Mouse (Mus musculus) liver, adult (tissue): Measurements from ENCODE around the gene Sos2.

Source experiments
- GATA4 ChIP-seq: IDR thresholded peaks from 2 replicates; pipeline ENCODE4 v1.6.1; 2014; ENCODE audit warnings: mild to moderate bottlenecking, low read length; ENCODE audit not compliant: insufficient replicate concordance

Sos2 gene

GRCm38 (mm10) chr12:69593130-69593529 is 88.5 kb downstream of the Sos2 start:
- TF ChIP-seq GATA4: no peak

GRCm38 (mm10) chr12:69583270-69583629 is 98.4 kb downstream of the Sos2 start:
- TF ChIP-seq GATA4: no peak

GRCm38 (mm10) chr12:69582613-69583269 is 98.9 kb downstream of the Sos2 start, which contains the start of gene Vcpkmt:
TSS of gene Vcpkmt (minus strand) at chr12:69583028.
- TF ChIP-seq GATA4: no peak; the same call in 1 of the 2 replicates

- no peak for TF ChIP-seq GATA4
Observed at GRCm38 (mm10) chr12:69582216-69582612, 99.4 kb downstream of the Sos2 start.

- TF ChIP-seq GATA4: no peak
Observed at GRCm38 (mm10) chr12:69579623-69580022, 102.0 kb downstream of the Sos2 start.

GRCm38 (mm10) chr12:69576120-69576627 is 105.5 kb downstream of the Sos2 start:
- TF ChIP-seq GATA4: no peak

- TF ChIP-seq GATA4: no peak
Observed at GRCm38 (mm10) chr12:69573916-69574881, 107.5 kb downstream of the Sos2 start.

- TF ChIP-seq GATA4: no peak
Observed at GRCm38 (mm10) chr12:69573271-69573670, 108.4 kb downstream of the Sos2 start.

- no peak for TF ChIP-seq GATA4
Observed at GRCm38 (mm10) chr12:69569926-69570325, 111.7 kb downstream of the Sos2 start.

- no peak for TF ChIP-seq GATA4
Observed at GRCm38 (mm10) chr12:69568266-69568665, 113.4 kb downstream of the Sos2 start.

GRCm38 (mm10) chr12:69556221-69556861 is 125.3 kb downstream of the Sos2 start:
- no peak for TF ChIP-seq GATA4

GRCm38 (mm10) chr12:69545456-69546178 is 136.0 kb downstream of the Sos2 start:
- TF ChIP-seq GATA4: no peak

- no peak for TF ChIP-seq GATA4
Observed at GRCm38 (mm10) chr12:69544994-69545393, 136.7 kb downstream of the Sos2 start.

GRCm38 (mm10) chr12:69544562-69544961 is 137.1 kb downstream of the Sos2 start:
- no peak for TF ChIP-seq GATA4

GRCm38 (mm10) chr12:69542376-69542775 is 139.3 kb downstream of the Sos2 start:
- TF ChIP-seq GATA4: no peak
